ENCODE assay signal across 9 mouse cellular contexts in genomic region chr4:140539125-140539524, GRCm38 (mm10).
A peak's percentile ranks its signal among the peaks of the same experiment; 100 is the strongest.
DNase-seq lines count a peak whose midpoint lies in the region; ATAC-seq and TF ChIP-seq lines count a peak whose summit lies in the region.
"Had no signal": no experiment of that assay in that cellular context is flagged by ENCODE, and none has a peak within 500 bp of the region (broad histone marks: within the 10 kb centered on the region; RNA-seq: fewer than 3 reads in every experiment).

No protein-coding gene starts in this region.

- H3K27ac ChIP-seq in testis, adult 2 months (ENCODE audit: control insufficient read depth, insufficient read depth, low read depth, low read length), result no peak overlapping the region
- no peak overlapping the region for H3K27ac ChIP-seq in forebrain, embryonic 14.5 days (ENCODE audit: low read depth, low read length)
- H3K27ac ChIP-seq in intestine, embryonic 16.5 days (ENCODE audit: low read length), result no peak overlapping the region
- no peak overlapping the region for H3K27ac ChIP-seq in liver, embryonic 14.5 days
- no peak overlapping the region for H3K27ac ChIP-seq in olfactory bulb, adult 2 months (ENCODE audit: insufficient read depth, low read depth, low read length)
- H3K27ac ChIP-seq: macrophage had no signal

- TF ChIP-seq CTCF in testis, adult 2 months (IDR thresholded peaks at IDR 0.05; ENCODE audit: control insufficient read depth, insufficient read depth, insufficient replicate concordance, low read depth, low read length), result peak; percentile 76
- peak; percentile 86 for TF ChIP-seq CTCF in liver, embryonic 14.5 days (IDR thresholded peaks at IDR 0.05; ENCODE audit: low read depth)
- TF ChIP-seq CTCF in olfactory bulb, adult 2 months (IDR thresholded peaks at IDR 0.05; ENCODE audit: insufficient read depth, low read depth, low read length), result peak; percentile 83

- no peaks in the 10 kb centered on the region for H3K27me3 ChIP-seq in testis, adult 2 months (ENCODE audit: control insufficient read depth, insufficient read depth, low read length)
- no peaks in the 10 kb centered on the region for H3K27me3 ChIP-seq in forebrain, embryonic 14.5 days (replicated peaks; ENCODE audit: control insufficient read depth, insufficient read depth, low read length)
- H3K27me3 ChIP-seq in intestine, embryonic 16.5 days (replicated peaks; ENCODE audit: control insufficient read depth, insufficient read depth, low read length), result no peaks in the 10 kb centered on the region
- H3K27me3 ChIP-seq in liver, embryonic 14.5 days (ENCODE audit: control insufficient read depth, insufficient read depth, low read length), result no peaks in the 10 kb centered on the region

- H3K4me3 ChIP-seq in testis, adult 2 months (ENCODE audit: control insufficient read depth, low read depth, low read length), result no peak overlapping the region
- H3K4me3 ChIP-seq in forebrain, embryonic 14.5 days (ENCODE audit: low read depth, low read length), result no peak overlapping the region
- H3K4me3 ChIP-seq in intestine, embryonic 16.5 days (ENCODE audit: low read length), result no peak overlapping the region
- no peak overlapping the region for H3K4me3 ChIP-seq in liver, embryonic 14.5 days (ENCODE audit: insufficient read depth in 1 of 2, low read depth in 2 of 2, low read length in 2 of 2)
- no peak overlapping the region for H3K4me3 ChIP-seq in olfactory bulb, adult 2 months (ENCODE audit: insufficient read depth, low read depth, low read length)

- 37% methylated on average over 11 of the region's 11 CpGs for WGBS in forebrain, embryonic 14.5 days
- 41% methylated on average over 11 of the region's 11 CpGs for WGBS in intestine, embryonic 16.5 days
- WGBS in liver, embryonic 14.5 days (ENCODE audit: insufficient replicate concordance), result 30% methylated on average over 11 of the region's 11 CpGs
- 43% methylated on average over 11 of the region's 11 CpGs for WGBS in olfactory bulb, adult 2 months

- no peaks in the 10 kb centered on the region for H3K9me3 ChIP-seq in forebrain, embryonic 14.5 days (replicated peaks; ENCODE audit: control insufficient read depth, low read length)
- no peaks in the 10 kb centered on the region for H3K9me3 ChIP-seq in intestine, embryonic 16.5 days (ENCODE audit: control insufficient read depth, low read length)
- no peaks in the 10 kb centered on the region for H3K9me3 ChIP-seq in liver, embryonic 14.5 days (ENCODE audit: control insufficient read depth, low read length)

- DNase-seq in testis, postnatal 14 days (ENCODE audit: low spot score), result no peak
- DNase-seq in c-Kit-positive CD71-positive TER-119-positive erythroid progenitor cells, embryonic 14.5 days (ENCODE audit: low spot score), result peak; percentile 34
- peak; percentile 83 for DNase-seq in forebrain, embryonic 14.5 days (ENCODE audit: low spot score)
- DNase-seq in liver, embryonic 14.5 days (ENCODE audit: low read depth in 3 of 3, low spot score in 3 of 3), result no peak
- DNase-seq in yolk sac, embryonic 10.5 days (ENCODE audit: low spot score), result peak; percentile 41

- peak; percentile 73 for ATAC-seq in forebrain, embryonic 14.5 days
- ATAC-seq in intestine, embryonic 16.5 days, result peak; percentile 36; the same call in 1 of the 2 replicates
- ATAC-seq in liver, embryonic 14.5 days (ENCODE audit: insufficient read depth), result no peak

- TF ChIP-seq EP300 in liver, embryonic 14.5 days (IDR thresholded peaks at IDR 0.05; ENCODE audit: low read depth), result no peak

- no peak overlapping the region for H3K9ac ChIP-seq in forebrain, embryonic 14.5 days (ENCODE audit: low read length)
- no peak overlapping the region for H3K9ac ChIP-seq in intestine, embryonic 16.5 days (ENCODE audit: low read depth, low read length)
- H3K9ac ChIP-seq in liver, embryonic 14.5 days (replicated peaks), result no peak overlapping the region

- no peak for TF ChIP-seq POLR2A in testis, adult 2 months (IDR thresholded peaks at IDR 0.05; ENCODE audit: control insufficient read depth, low read depth, low read length)
- TF ChIP-seq POLR2A in olfactory bulb, adult 2 months (IDR thresholded peaks at IDR 0.05; ENCODE audit: insufficient read depth, low read depth, low read length), result no peak

- no peaks in the 10 kb centered on the region for H3K36me3 ChIP-seq in testis, adult 2 months (ENCODE audit: control insufficient read depth, insufficient read depth, low read length)
- peaks cover 60% of the 10 kb centered on the region for H3K36me3 ChIP-seq in forebrain, embryonic 14.5 days (ENCODE audit: control insufficient read depth, insufficient read depth, low read length)
- H3K36me3 ChIP-seq in intestine, embryonic 16.5 days (ENCODE audit: control insufficient read depth, insufficient read depth, low read length), result peaks cover 24% of the 10 kb centered on the region
- H3K36me3 ChIP-seq in liver, embryonic 14.5 days (replicated peaks; ENCODE audit: control insufficient read depth, insufficient read depth, low read depth), result no peaks in the 10 kb centered on the region

- no peaks in the 10 kb centered on the region for H3K4me1 ChIP-seq in testis, adult 2 months (ENCODE audit: control insufficient read depth, insufficient read depth, low read length)
- H3K4me1 ChIP-seq in forebrain, embryonic 14.5 days (ENCODE audit: control insufficient read depth, insufficient read depth, low read length), result no peaks in the 10 kb centered on the region
- H3K4me1 ChIP-seq in intestine, embryonic 16.5 days (ENCODE audit: control insufficient read depth, insufficient read depth, low read length), result 0 out of 2 replicates have a peak, but pooled peaks cover 2% of the 10 kb centered on the region
- no peaks in the 10 kb centered on the region for H3K4me1 ChIP-seq in liver, embryonic 14.5 days (replicated peaks; ENCODE audit: control insufficient read depth in 2 of 2, insufficient read depth in 2 of 2, low read length in 1 of 2)
- peaks cover 17% of the 10 kb centered on the region for H3K4me1 ChIP-seq in olfactory bulb, adult 2 months (ENCODE audit: control insufficient read depth, insufficient read depth, low read length)

- H3K4me2 ChIP-seq in forebrain, embryonic 14.5 days (ENCODE audit: low read length), result no peak overlapping the region
- H3K4me2 ChIP-seq in intestine, embryonic 16.5 days (ENCODE audit: low read depth, low read length), result no peak overlapping the region
- no peak overlapping the region for H3K4me2 ChIP-seq in liver, embryonic 14.5 days (ENCODE audit: low read depth)

Comparison
In these comparisons a context has a peak if more than half of its experiments do, and no peak if none do; other contexts are left out.
1. DNase-seq: peak in c-Kit-positive CD71-positive TER-119-positive erythroid progenitor cells, embryonic 14.5 days (single experiment), forebrain, embryonic 14.5 days (single experiment) and yolk sac, embryonic 10.5 days (single experiment); none in testis, postnatal 14 days (single experiment) and liver, embryonic 14.5 days (0 of 3).
2. Peak in every context shown above with its lines, with median percentiles within 50 percentile points of each other: CTCF ChIP-seq.